Mouse (Mus musculus) lung, adult 2 months (tissue): ENCODE measurements around the gene Cdk18. TPM values are rescaled to one million over a fixed set of nuclear protein-coding genes. Genes with fewer than 3 reads are reported as not detected.
"Not testable (repeated sequence)": the region's sequence is repeated elsewhere in the genome, so short reads cannot be mapped to it uniquely, and the experiment has no call there.

Experiments used
- DNase-seq: peaks from one replicate; pipeline ENCODE4 v3.0.0; 2022
- H3K4me1 ChIP-seq: fragments of 200-500 bp; 2 replicates; pipeline ENCODE4 v1.6.1; 2011; ENCODE audit warnings: low read length; ENCODE audit not compliant: control insufficient read depth, insufficient read depth
- H3K4me3 ChIP-seq: fragments of 200-500 bp; replicated peaks from 2 replicates; pipeline ENCODE3; 2011; ENCODE audit warnings: low read depth, mild to moderate bottlenecking, control low read depth, low read length; ENCODE audit errors: extremely low read depth
- CTCF ChIP-seq: fragments of 200-500 bp; IDR thresholded peaks from 2 replicates; pipeline ENCODE4 v1.5.1; 2011; ENCODE audit warnings: mild to moderate bottlenecking, low read length, control low read depth; ENCODE audit not compliant: insufficient read depth
- POLR2A ChIP-seq: fragments of 200-500 bp; IDR thresholded peaks from 2 replicates; pipeline ENCODE4 v1.6.1; 2011; ENCODE audit warnings: low read depth, mild to moderate bottlenecking, control low read depth, low read length, borderline replicate concordance; ENCODE audit errors: extremely low read depth
- WGBS: fragments of 180-500 bp; shearing (Covaris S2); methylation state at CpG from one replicate; pipeline ENCODE4 v1.1.7; 2018; 5-methylcytosine and 5-hydroxymethylcytosine counted together
- polyA plus RNA-seq: library from polyadenylated mRNA; depleted of rRNA; stranded (reverse); fragments of >200 nt; gene quantifications from 2 replicates; pipeline ENCODE4 v1.2.3, GENCODE M21; 2012; rRNA removed

Cdk18 gene
- polyA plus RNA-seq: 32.8 and 34.0 TPM in 2 replicates

DNA sequence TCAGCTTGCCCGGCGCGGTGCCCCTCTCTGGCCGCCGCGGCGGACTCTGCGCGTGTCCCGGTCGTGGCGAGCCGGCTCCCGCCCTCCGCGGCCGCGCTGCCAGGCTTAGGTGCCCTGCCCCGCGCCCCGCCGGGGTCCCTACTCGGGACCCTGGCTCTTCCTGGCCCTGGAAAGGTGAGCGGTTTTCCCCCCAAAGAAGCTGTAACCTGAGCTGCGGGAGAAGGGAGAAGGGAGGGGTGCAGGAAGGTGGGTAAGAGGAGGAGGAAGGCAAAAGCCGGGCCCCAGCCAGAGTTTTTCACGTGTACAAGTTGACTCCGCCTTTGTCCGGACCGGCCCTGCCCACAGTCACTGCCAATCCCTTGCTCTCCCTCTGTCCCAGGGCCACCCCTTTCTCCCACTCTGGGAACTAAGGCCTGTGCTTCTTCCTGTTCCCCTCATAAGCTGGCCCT, at the start of gene Cdk18:
Gene Cdk18 (minus strand): TSS at position 269 of the 449 bp plus-strand sequence.
- Histone ChIP-seq H3K4me1 (no peaks in the 10 kb centered on the region), H3K4me3 (peak within 1 kb of the TSS; percentile 62)
- DNase-seq: peak; percentile 71
- TF ChIP-seq CTCF: no peak
- peak; percentile 68; the same call in 1 of the 2 replicates for TF ChIP-seq POLR2A
- WGBS: 1% methylated on average over 30 of the region's 30 CpGs

DNA sequence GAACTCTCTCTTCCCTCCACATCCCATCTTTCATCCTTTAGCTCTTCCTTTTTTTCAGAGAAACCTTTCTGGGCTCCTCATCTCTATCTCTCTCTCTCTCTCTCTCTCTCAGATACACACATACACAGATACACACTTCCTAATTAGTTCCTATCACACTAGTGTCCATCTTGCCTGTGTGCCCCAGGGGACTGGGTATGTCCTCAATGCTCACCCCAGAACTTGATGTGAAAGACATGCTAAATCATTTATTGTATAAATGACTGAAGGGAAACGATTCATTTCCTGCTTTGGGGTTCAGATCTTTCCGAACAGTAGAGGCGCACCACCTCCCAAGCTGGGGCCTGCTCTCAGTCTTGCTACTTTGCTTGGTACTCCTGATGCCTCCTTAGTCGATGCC, 49.7 kb upstream of the Cdk18 start:
- TF ChIP-seq POLR2A (no peak), CTCF (no peak)
- Histone ChIP-seq H3K4me1 (no peaks in the 10 kb centered on the region), H3K4me3 (no peak overlapping the region)
- 34% methylated on average over 4 of the region's 4 CpGs for whole genome bisulfite sequencing
- no peak for DNase-seq

DNA sequence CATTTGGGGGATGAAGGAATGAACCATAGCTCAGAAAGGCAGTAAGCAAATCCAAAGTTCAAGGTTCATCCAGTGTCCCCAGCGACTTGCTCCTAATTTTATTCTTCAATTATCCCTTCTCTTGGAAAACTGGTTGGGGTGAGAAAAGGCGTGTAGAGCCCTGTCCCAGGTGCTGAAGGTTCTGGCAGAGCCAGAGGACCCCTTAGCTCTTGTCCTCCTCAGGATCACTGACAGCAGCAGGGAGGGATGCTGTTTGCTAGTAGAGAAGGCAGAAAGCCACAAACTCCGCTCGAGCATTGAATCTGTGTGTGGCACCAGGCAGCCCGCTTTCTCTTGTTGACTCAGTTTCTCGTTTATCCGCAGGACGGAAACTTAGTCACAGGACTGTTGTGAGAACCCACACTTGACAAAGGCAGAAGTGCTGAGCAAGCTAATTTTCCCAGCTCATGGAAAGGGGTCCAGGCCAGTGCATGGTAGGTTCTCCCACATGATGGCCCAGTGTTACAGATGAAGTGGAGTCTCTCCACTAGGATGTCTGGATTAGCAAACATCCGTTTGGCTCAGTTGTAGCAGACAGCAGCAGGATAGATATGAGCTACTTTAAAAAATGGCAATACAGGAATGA, 49.1 kb upstream of the Cdk18 start:
- no peaks in the 10 kb centered on the region for H3K4me1 ChIP-seq
- H3K4me3 ChIP-seq: no peak overlapping the region
- 40% methylated on average over 9 of the region's 9 CpGs for WGBS
- TF ChIP-seq POLR2A (no peak), CTCF (no peak)
- no peak for DNase-seq

DNA sequence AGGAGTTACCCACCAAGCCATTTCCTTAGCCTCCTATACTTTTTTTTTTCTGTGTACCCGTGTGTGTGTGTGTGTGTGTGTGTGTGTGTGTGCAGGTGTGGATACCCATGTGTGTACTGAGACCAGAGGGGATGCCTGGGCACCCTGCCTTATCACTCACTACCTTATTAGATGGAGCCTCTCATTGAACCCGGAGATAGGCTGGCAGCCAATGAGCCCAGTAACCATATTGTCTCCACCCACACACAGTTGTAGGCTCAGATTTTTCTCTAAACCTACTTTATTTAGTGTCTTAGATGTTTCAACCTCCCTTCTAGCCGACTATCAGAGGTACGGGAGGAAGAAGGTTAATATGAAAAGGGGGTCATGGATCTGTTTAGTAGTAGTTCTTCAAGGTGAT, 46.8 kb upstream of the Cdk18 start:
- Histone ChIP-seq H3K4me1 (no peaks in the 10 kb centered on the region), H3K4me3 (no peak overlapping the region)
- no peak for TF ChIP-seq POLR2A
- WGBS: 77% methylated on average over 4 of the region's 4 CpGs
- no peak for DNase-seq

DNA sequence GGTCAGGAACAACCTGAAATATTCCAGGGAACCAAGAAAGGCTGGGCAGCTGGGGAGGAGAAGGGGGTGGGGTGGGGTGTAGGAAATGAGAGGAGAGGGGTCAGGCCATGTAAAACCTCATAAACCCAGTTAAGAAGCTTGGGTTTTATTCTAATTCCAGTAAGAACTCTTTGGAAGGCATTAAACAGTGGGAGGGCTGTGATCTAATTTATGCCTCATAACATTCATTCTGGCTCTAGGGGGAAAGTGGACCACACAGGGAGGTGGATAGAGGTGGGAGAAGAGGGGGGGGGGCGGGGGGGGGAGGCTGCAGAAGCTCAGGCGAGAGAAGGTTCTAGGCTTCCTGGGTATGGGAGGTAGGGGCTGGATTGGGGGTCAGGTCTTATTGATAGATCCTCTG, 32.1 kb upstream of the Cdk18 start:
- Histone ChIP-seq H3K4me3 (no peak overlapping the region), H3K4me1 (peaks cover 3% of the 10 kb centered on the region; the same call in 1 of the 2 replicates)
- TF ChIP-seq CTCF: no peak
- no peak for TF ChIP-seq POLR2A
- no peak for DNase-seq
- WGBS: 40% methylated on average over 1 of the region's 2 CpGs

DNA sequence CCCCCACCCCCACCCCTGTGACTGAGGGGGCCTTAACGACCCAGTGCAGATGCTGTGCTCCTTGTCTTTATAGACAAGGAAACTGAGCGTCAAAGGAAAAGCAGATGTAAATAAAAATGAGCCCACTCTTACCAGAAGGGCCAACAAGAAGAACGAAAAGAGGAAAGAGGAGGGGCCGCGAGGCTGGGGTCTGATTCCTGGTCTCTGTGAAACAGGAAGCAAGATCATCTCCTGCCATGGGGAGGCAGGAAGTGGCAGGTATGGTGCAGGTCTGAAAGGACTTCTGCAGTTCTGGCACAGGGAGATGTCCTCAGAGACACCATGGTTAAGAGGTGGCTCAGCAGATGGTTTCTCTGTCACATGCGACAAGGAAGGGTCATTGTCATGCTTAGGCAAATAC, 31.2 kb upstream of the Cdk18 start:
- TF ChIP-seq CTCF (no peak), POLR2A (no peak)
- Histone ChIP-seq H3K4me1 (peaks cover 3% of the 10 kb centered on the region; the same call in 1 of the 2 replicates), H3K4me3 (no peak overlapping the region)
- DNase-seq: no peak
- WGBS: 25% methylated on average over 6 of the region's 6 CpGs

DNA sequence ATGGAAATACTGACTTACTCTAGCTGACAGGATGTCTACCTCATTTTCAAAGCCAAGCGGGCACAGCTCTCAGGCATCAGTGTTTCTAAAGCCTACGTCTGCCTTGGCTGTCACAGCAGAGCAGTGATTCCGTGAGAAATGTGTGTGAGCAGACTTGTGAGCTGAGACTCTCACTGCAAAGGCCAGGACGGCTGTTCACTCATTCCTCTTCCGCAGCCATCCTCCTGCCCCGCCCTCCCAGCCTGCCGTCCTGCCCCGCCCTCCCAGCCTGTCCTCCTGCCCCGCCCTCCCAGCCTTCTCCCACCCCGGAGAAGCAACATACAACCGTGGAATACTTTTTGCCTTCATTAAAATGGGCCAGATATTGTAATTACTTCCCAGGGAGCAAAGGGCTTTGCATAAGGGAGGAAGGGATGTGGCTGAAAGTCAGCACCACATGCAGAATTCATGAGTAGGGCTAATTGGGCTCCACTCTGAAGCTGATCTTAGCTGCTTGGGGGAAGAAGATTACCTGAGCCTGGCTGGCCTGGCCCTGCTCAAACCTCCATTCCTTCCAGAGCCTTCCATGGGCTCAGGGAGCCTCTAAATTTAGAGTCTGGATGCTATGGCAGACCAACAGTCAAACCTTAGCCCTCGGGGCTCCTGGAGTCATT, 28.8 kb upstream of the Cdk18 start:
- TF ChIP-seq CTCF (no peak), POLR2A (no peak)
- 10% methylated on average over 12 of the region's 12 CpGs for WGBS

DNA sequence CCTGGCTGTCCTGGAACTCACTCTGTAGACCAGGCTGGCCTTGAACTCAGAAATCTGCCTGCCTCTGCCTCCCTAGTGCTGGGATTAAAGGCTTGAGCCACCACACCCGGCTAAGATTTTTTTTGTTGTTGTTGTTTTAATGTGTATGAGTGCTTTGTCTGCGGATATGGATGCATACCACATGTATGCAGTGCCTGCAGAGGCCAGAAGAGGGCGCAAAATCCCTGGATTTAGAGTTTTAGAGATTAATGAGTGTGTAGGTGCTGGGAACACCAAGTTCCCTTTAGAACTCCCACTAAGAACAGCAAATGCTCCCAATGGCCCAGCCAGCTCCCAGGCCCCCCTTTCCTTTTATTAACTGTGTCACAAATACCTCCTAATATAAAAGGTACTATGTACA, 26.4 kb upstream of the Cdk18 start:
- no peak for DNase-seq
- Histone ChIP-seq H3K4me3 (no peak overlapping the region), H3K4me1 (peaks cover 3% of the 10 kb centered on the region; the same call in 1 of the 2 replicates)
- TF ChIP-seq POLR2A (no peak), CTCF (peak; percentile 27; the same call in 1 of the 2 replicates)
- WGBS: 65% methylated on average over 3 of the region's 3 CpGs

More for the DNA sequence above, 28.8 kb upstream of the Cdk18 start:
- H3K4me3 ChIP-seq: no peak overlapping the region
- peaks cover 3% of the 10 kb centered on the region; the same call in 1 of the 2 replicates for H3K4me1 ChIP-seq
- DNase-seq: no peak

DNA sequence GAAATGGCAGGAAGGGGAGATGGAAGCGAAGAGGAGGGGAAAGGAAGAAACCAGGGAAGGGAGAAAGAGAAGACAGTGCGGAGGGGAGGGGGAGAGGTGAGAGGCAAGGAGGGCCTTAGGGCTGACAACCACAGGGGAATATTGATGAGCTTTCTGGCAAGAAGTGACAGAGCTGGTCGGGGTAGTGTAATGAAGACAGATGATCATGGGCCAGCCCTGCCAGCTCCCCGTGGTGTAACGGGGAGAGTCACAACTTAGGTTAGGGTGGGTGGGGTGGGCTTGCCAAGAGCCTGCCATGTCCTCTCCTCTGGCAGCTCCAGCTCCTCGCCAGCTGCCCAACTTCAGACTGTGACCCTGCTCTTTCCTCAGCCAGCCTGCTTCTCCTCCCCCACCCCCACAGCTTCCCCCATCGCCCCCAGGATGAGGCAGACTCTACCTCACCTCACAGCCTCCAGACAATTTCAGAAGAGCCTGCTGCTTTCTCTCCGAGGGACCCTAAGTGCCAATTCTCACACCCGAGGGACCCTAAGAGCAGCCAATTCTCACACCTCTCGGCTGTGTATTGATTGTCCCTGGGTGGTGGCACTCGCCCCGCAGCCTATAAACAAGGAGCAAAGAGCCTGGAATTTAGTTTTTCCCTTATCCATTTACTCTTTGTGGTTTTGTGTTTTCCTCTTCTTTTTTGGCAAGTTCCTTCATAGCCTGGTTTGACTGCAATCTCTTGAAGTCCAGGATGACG, 25.5 kb upstream of the Cdk18 start:
- Histone ChIP-seq H3K4me3 (no peak overlapping the region), H3K4me1 (peaks cover 3% of the 10 kb centered on the region; the same call in 1 of the 2 replicates)
- 41% methylated on average over 13 of the region's 13 CpGs for WGBS
- DNase-seq: no peak
- TF ChIP-seq CTCF (no peak), POLR2A (no peak)

DNA sequence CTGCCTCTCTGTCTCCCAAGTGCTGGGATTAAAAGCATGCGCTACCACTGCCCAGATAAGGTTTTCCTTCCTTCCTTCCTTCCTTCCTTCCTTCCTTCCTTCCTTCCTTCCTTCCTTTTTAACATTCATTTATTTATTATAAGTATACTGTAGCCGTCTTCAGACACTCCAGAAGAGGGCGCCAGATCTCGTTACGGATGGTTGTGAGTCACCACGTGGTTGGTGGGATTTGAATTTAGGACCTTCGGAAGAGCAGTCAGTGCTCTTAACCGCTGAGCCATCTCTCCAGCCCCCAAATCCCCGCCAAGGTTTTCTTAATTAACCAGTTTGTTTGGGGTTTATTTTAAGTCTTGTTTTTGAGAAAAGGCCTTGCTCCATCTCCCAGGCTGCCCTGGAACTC, 23.1 kb upstream of the Cdk18 start:
- H3K4me1 ChIP-seq: not testable (repeated sequence)

More for the DNA sequence above, 23.1 kb upstream of the Cdk18 start:
- DNase-seq, H3K4me3 ChIP-seq: not testable (repeated sequence)
- 47% methylated on average over 9 of the region's 9 CpGs for WGBS
